13 mouse cellular contexts compared by ENCODE assay signal in genomic region chr16:92382508-92382907, GRCm38 (mm10). TPM values are rescaled to one million over a fixed set of nuclear protein-coding genes. Genes with fewer than 3 reads are reported as not detected.
DNase-seq lines count a peak whose midpoint lies in the region; ATAC-seq and TF ChIP-seq lines count a peak whose summit lies in the region.
"Had no signal": no experiment of that assay in that cellular context is flagged by ENCODE, and none has a peak within 500 bp of the region (broad histone marks: within the 10 kb centered on the region; RNA-seq: fewer than 3 reads in every experiment).

No protein-coding gene starts in this region.

- ATAC-seq in forebrain, embryonic 14.5 days: peak; percentile 69
- no peak for ATAC-seq in forebrain, embryonic 12.5 days (ENCODE audit: low FRiP score)
- peak; percentile 85; the same call in 1 of the 2 replicates for ATAC-seq in midbrain, embryonic 16.5 days
- ATAC-seq: intestine, embryonic 15.5 days had no signal

- no peaks in the 10 kb centered on the region for H3K9me3 ChIP-seq in forebrain, embryonic 14.5 days (replicated peaks; ENCODE audit: control insufficient read depth, low read length)
- H3K9me3 ChIP-seq in forebrain, embryonic 12.5 days: no peaks in the 10 kb centered on the region
- H3K9me3 ChIP-seq in midbrain, embryonic 16.5 days (replicated peaks; ENCODE audit: control insufficient read depth, low read length, poor library complexity, severe bottlenecking): no peaks in the 10 kb centered on the region
- H3K9me3 ChIP-seq: intestine, embryonic 15.5 days; limb, embryonic 13.5 days had no signal

- no peak overlapping the region for H3K9ac ChIP-seq in forebrain, embryonic 14.5 days (ENCODE audit: low read length)
- H3K9ac ChIP-seq in forebrain, embryonic 12.5 days: no peak overlapping the region
- no peak overlapping the region for H3K9ac ChIP-seq in midbrain, embryonic 16.5 days (ENCODE audit: low read depth, low read length)
- H3K9ac ChIP-seq: intestine, embryonic 15.5 days; limb, embryonic 13.5 days had no signal

- TF ChIP-seq CTCF in brain, embryonic 14.5 days (IDR thresholded peaks at IDR 0.05; ENCODE audit: borderline replicate concordance, extremely low read depth, insufficient read depth, insufficient read length): no peak
- TF ChIP-seq CTCF in layer of hippocampus, adult 2 months (conservative IDR thresholded peaks at IDR 0.05): no peak

- peaks cover 3% of the 10 kb centered on the region; the same call in 1 of the 2 replicates for H3K4me1 ChIP-seq in forebrain, embryonic 14.5 days (ENCODE audit: control insufficient read depth, insufficient read depth, low read length)
- peaks cover 6% of the 10 kb centered on the region for H3K4me1 ChIP-seq in forebrain, embryonic 12.5 days
- H3K4me1 ChIP-seq in midbrain, embryonic 16.5 days (ENCODE audit: control insufficient read depth, insufficient read depth, low read length): peaks cover 5% of the 10 kb centered on the region
- H3K4me1 ChIP-seq: intestine, embryonic 15.5 days had no signal

- DNase-seq in forebrain, embryonic 14.5 days (ENCODE audit: low spot score): peak; percentile 70
- DNase-seq in brain, embryonic 14.5 days (ENCODE audit: low read depth): peak; percentile 79
- peak; percentile 67 to 88 for DNase-seq in layer of hippocampus, adult 2 months (ENCODE audit: low spot score in 2 of 2)
- no peak for DNase-seq in spleen, postnatal 10 days (ENCODE audit: low spot score in 2 of 2)
- no peak for DNase-seq in lung, postnatal 25 days (ENCODE audit: low spot score)
- no peak for DNase-seq in urinary bladder, postnatal 4 days (ENCODE audit: low spot score in 2 of 2)
- DNase-seq: heart, adult 2 months had no signal

- TF ChIP-seq POLR2A in brain, embryonic 14.5 days (IDR thresholded peaks at IDR 0.05; ENCODE audit: borderline replicate concordance, extremely low read depth, insufficient read depth, insufficient read length, poor library complexity, severe bottlenecking): no peak

- 27% methylated on average over 6 of the region's 6 CpGs for WGBS in forebrain, embryonic 14.5 days
- WGBS in forebrain, embryonic 12.5 days: 51% methylated on average over 6 of the region's 6 CpGs
- WGBS in midbrain, embryonic 16.5 days: 35% methylated on average over 6 of the region's 6 CpGs

- H3K36me3 ChIP-seq in forebrain, embryonic 14.5 days (ENCODE audit: control insufficient read depth, insufficient read depth, low read length): no peaks in the 10 kb centered on the region
- no peaks in the 10 kb centered on the region for H3K36me3 ChIP-seq in forebrain, embryonic 12.5 days (replicated peaks)
- no peaks in the 10 kb centered on the region for H3K36me3 ChIP-seq in midbrain, embryonic 16.5 days (ENCODE audit: control insufficient read depth, insufficient read depth, low read length)
- H3K36me3 ChIP-seq: intestine, embryonic 15.5 days; limb, embryonic 13.5 days had no signal

- no peak overlapping the region for H3K4me2 ChIP-seq in forebrain, embryonic 14.5 days (ENCODE audit: low read length)
- H3K4me2 ChIP-seq in forebrain, embryonic 12.5 days: no peak overlapping the region
- no peak overlapping the region for H3K4me2 ChIP-seq in midbrain, embryonic 16.5 days (ENCODE audit: low read length)
- H3K4me2 ChIP-seq: intestine, embryonic 15.5 days; limb, embryonic 13.5 days had no signal

- H3K27me3 ChIP-seq in forebrain, embryonic 14.5 days (replicated peaks; ENCODE audit: control insufficient read depth, insufficient read depth, low read length): no peaks in the 10 kb centered on the region
- H3K27me3 ChIP-seq in forebrain, embryonic 12.5 days: no peaks in the 10 kb centered on the region; the same call in 1 of the 2 replicates
- no peaks in the 10 kb centered on the region for H3K27me3 ChIP-seq in midbrain, embryonic 16.5 days (ENCODE audit: control insufficient read depth, insufficient read depth, low read depth, low read length)
- H3K27me3 ChIP-seq: intestine, embryonic 15.5 days; limb, embryonic 13.5 days had no signal

- H3K27ac ChIP-seq in forebrain, embryonic 14.5 days (ENCODE audit: low read depth, low read length): no peak overlapping the region
- H3K27ac ChIP-seq in forebrain, embryonic 12.5 days: no peak overlapping the region
- H3K27ac ChIP-seq in layer of hippocampus, adult 2 months: no peak overlapping the region; the same call in 1 of the 2 replicates
- no peak overlapping the region for H3K27ac ChIP-seq in midbrain, embryonic 16.5 days (ENCODE audit: low read length)
- H3K27ac ChIP-seq: heart, adult 2 months; intestine, embryonic 15.5 days; limb, embryonic 13.5 days had no signal

- no peak overlapping the region for H3K4me3 ChIP-seq in forebrain, embryonic 14.5 days (ENCODE audit: low read depth, low read length)
- H3K4me3 ChIP-seq in forebrain, embryonic 12.5 days (replicated peaks): no peak overlapping the region
- H3K4me3 ChIP-seq in layer of hippocampus, adult 2 months: no peak overlapping the region
- H3K4me3 ChIP-seq in midbrain, embryonic 16.5 days (ENCODE audit: low read depth, low read length): no peak overlapping the region
- H3K4me3 ChIP-seq: heart, adult 2 months; intestine, embryonic 15.5 days; limb, embryonic 13.5 days had no signal

RNA-seq across cellular contexts. Expression of gene Kcne1, which starts 23.2 kb away (rescaled TPM):
- polyA plus RNA-seq in forebrain, embryonic 14.5 days (2014; fragmentation: Nextera tagmentation; extraction: Ambion mirVana): 0.10 TPM in 1 of 2 replicates, not detected in the other
- polyA plus RNA-seq in forebrain, embryonic 12.5 days (2016; fragmentation: Nextera tagmentation; extraction: Ambion mirVana): 0.26 TPM in 1 of 2 replicates, not detected in the other
- polyA plus RNA-seq in brain, embryonic 14.5 days (2012; rRNA removed): 0.05 and 0.33 TPM in 2 replicates
- total RNA-seq in layer of hippocampus, adult 2 months (2021): not detected
- polyA plus RNA-seq in midbrain, embryonic 16.5 days (2015; fragmentation: Nextera tagmentation; extraction: Ambion mirVana): not detected in 2 replicates
- total RNA-seq: megakaryocyte progenitor cell, adult 5-6 weeks; neutrophil, adult 5-6 weeks had no signal

Comparison
In these comparisons a context has a peak if more than half of its experiments do, and no peak if none do; other contexts are left out.
1. DNase-seq: peak in forebrain, embryonic 14.5 days (single experiment), brain, embryonic 14.5 days (single experiment) and layer of hippocampus, adult 2 months (2 of 2); none in spleen, postnatal 10 days (0 of 2), lung, postnatal 25 days (single experiment) and urinary bladder, postnatal 4 days (0 of 2).